Mouse (Mus musculus): Measurements from ENCODE around the gene Zbtb4. TPM values are rescaled to one million over a fixed set of nuclear protein-coding genes. Genes with fewer than 3 reads are reported as not detected.

The Zbtb4 gene
- total RNA-seq, 2 experiments from 2014 or later = 110 to 118 TPM

- DNase-seq (ENCODE audit: extremely low spot score in 1 of 2, low spot score in 1 of 2) = no peak
Observed at GRCm38 (mm10) chr11:69799394-69800137, 33.9 kb downstream of the Zbtb4 start.

GRCm38 (mm10) chr11:69800138-69800391 is 34.4 kb downstream of the Zbtb4 start:
- DNase-seq (ENCODE audit: extremely low spot score in 1 of 2, low spot score in 1 of 2) = peak in 1 of 2 experiments; percentile 46

GRCm38 (mm10) chr11:69800392-69801197 is 34.9 kb downstream of the Zbtb4 start:
- DNase-seq (ENCODE audit: extremely low spot score in 1 of 2, low spot score in 1 of 2) = peak; percentile 40 to 47

DNA sequence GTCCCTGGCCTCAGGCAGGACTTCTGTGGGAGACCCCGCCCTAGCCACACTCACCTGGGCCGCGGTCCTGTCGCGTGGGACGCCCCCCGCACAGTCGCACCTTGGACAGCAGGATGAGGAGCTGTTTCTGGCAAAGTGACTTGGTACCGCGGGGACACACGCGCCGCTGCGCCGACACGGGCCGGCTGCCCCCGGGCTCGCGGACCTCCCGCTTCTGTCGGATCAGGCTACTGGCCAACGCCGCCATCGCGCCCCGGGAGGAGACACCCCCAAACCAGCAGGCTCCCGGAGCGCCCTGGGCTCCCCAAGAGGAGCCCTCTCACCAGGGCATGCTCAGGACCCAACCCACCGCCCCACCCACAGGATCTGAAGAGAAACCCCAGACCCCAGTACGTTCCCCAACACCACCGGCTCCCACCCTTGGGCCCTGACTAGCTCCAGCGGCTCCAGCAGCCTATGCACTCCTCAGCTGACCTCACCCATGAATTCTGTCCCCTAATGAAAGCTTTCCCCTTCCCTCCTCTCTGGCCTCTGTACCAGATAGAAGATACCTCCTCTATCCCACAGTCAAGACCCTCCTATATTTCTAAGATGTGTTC is 35.8 kb downstream of the Zbtb4 start, which contains the start of gene Fgf11:
Gene Fgf11, minus strand, starts transcription at position 479 of the 599 bp plus-strand sequence.
- DNase-seq (ENCODE audit: extremely low spot score in 1 of 2, low spot score in 1 of 2) = no peak

- peak; percentile 74 to 80 for DNase-seq (ENCODE audit: extremely low spot score in 1 of 2, low spot score in 1 of 2)
Observed at GRCm38 (mm10) chr11:69802648-69803105, 37.0 kb downstream of the Zbtb4 start.

DNA sequence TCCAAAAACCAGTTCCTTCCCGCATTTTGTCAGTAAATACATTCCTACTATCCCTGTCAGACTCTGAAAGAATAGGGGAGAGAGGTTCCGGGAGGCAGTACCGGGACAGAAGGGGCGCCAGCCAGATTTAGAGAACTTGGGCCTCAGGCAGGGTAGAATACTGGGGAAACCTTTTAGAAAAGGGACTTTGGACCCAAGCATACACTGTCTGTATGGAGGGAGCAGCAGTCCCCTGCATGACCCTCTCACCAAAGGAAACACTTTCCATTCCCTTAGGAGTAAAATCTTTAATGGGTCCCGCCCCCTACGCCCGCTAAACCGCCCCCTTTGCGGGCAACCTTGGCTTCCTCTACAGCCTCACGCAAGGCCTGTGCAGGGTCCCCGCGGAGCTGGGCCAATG is 37.6 kb downstream of the Zbtb4 start:
- no peak for DNase-seq (ENCODE audit: extremely low spot score in 1 of 2, low spot score in 1 of 2)

DNA sequence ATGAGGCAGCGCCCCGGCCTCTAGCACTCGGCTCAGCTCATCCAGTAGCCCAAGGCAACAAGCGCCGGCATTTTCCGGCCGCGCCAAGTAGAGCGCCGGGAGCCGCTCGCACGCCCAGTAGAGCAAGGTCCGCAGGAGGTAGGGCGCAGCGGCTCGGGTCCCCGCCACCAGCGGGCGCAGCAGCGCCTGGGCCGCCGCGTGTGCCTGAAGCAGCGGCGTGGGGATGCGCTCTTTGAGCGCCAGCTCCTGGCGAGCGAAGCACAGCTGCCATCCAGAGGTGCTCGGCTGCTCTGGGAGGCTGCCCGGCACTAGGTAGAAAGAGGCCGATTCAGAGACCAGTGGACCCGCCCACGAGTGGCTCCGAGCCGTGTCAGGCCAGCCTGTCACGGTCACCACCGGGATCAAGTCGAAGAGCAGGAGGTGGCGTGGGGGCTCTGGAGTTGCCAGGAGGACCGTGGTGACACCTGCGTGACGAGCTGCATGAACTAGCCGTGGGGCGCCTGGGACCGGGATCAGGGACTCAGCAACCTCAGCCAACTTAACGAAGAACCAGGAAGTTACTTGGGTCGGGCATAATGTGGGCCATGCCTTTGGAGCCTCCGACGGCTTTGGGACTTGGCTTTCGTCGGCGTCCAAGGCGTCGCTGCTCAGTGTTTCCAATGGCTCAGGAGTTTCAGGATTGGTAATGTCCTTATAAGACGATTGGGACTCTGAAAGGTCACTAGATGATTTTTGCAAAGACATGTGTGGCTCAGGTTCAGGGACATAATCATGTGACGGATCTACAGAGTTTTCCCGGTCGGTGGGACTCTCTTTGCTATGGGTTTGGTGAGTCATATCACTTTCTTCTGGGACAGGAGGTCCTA is 38.3 kb downstream of the Zbtb4 start:
- DNase-seq (ENCODE audit: extremely low spot score in 1 of 2, low spot score in 1 of 2) = peak; percentile 46 to 51

GRCm38 (mm10) chr11:69804652-69804940 is 38.9 kb downstream of the Zbtb4 start:
- DNase-seq (ENCODE audit: extremely low spot score in 1 of 2, low spot score in 1 of 2) = no peak

GRCm38 (mm10) chr11:69804972-69805909 is 39.5 kb downstream of the Zbtb4 start, which contains the start of gene Tmem102:
Tmem102 (minus strand) TSS chr11:69805624.
- DNase-seq (ENCODE audit: extremely low spot score in 1 of 2, low spot score in 1 of 2) = no peak

DNA sequence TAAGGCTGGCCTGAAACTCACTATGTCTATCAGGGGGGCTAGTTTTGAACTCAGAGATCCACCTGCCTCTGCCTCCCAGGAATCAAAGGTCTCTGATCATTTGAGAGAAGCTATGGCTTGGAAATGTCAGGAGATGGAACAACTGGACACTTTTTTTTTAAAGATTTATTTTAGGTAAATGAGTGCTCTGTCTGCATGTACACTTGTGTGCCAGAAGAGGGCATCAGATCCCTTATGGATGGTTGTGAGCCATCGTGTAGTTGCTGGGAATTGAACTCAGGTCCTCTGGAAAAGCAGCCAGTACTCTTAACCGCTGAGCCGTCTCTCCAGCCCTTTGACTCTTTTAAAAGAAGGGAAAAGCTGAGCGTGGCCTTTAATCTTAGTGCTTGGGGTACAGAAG is 40.7 kb downstream of the Zbtb4 start:
- DNase-seq (ENCODE audit: extremely low spot score in 1 of 2, low spot score in 1 of 2) = no peak

DNA sequence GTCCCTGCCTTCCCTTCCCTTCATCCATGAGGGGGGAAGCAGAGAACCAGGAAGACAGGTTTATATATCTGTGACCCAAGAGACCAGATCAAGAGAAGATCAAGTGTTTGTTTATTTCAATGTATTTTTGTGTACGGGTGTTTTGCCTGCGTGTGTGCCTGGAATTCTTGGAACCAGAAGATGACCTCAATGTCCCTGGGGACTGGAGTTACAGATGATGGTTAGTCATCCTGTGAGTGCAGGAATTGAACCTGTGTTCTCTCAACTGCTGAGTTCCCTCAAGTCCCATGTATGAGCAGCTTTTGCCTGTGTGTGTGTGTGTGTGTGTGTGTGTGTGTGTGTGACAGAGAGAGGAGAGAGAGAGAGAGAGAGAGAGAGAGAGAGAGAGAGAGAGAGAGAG is 41.9 kb downstream of the Zbtb4 start:
- no peak for DNase-seq (ENCODE audit: extremely low spot score in 1 of 2, low spot score in 1 of 2)

- no peak for DNase-seq (ENCODE audit: extremely low spot score in 1 of 2, low spot score in 1 of 2)
Observed at GRCm38 (mm10) chr11:69810280-69810679, 44.6 kb downstream of the Zbtb4 start.

- no peak for DNase-seq (ENCODE audit: extremely low spot score in 1 of 2, low spot score in 1 of 2)
Observed at GRCm38 (mm10) chr11:69815155-69815554, 49.4 kb downstream of the Zbtb4 start, which contains the start of gene Gm39566. Gm39566 (minus strand) TSS chr11:69815298.

DNA sequence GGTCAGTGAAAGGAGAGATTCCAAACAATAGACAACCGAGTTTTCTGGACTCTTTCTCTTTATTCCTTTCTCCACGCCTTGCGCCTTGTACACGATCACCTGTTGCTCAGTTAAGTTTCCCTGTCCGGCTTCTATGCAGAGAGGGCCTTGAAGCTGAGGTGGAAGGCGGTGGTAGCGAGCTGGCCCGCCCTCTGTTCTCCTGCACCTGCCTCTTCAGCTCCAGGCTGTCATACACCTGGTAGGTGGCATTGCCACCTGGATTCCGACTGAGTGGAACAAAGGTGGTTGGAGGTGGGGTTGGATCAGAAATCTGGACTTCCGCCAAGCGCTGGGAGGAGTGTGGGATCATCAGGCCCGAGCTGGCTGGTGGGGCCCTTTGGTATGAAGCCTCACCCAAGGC is 50.8 kb downstream of the Zbtb4 start:
- no peak for DNase-seq (ENCODE audit: extremely low spot score in 1 of 2, low spot score in 1 of 2)

DNA sequence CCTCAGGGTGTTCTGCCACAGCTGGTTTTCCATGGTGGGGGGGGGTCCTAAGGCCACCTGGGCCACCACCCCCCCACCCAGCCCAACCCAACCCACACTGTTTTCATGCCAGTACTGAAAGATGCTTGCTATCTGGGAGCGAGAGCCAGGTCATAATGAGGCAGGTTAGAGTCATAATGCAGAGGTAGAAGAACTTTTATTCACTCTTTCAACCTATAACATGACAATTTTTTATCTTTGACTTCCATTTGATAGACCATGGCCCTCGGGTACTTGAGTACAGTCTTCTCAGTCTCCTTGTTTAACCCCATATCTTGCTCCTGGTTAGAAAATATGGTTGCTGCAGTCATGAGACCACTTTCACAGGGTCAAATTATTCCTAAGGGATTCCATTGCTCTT is 52.7 kb downstream of the Zbtb4 start, which contains the start of gene Spem2:
Gene Spem2, minus strand, starts transcription at position 101 of the 400 bp plus-strand sequence.
- no peak for DNase-seq (ENCODE audit: extremely low spot score in 1 of 2, low spot score in 1 of 2)

DNA sequence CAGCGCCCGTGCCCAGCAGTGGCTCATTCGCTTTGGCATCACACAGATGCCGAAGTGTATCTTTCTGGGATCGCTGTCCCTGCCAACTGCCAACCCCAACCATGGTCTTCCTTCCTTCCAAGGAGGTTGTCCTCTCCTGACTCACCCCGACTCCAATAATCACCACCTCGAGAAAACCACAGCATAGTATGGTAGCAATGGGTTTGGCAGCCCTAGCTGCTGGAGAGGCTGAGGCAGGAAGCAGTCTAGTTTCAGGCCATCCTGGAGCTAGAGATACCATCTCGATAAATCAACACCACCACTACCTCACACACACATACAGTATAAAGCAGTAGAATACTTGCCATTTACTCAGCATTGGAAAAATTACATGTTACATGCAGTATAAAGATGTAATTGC is 53.2 kb downstream of the Zbtb4 start:
- DNase-seq (ENCODE audit: extremely low spot score in 1 of 2, low spot score in 1 of 2) = no peak

- DNase-seq (ENCODE audit: extremely low spot score in 1 of 2, low spot score in 1 of 2) = no peak
Observed at GRCm38 (mm10) chr11:69822080-69822479, 56.4 kb downstream of the Zbtb4 start, which contains the start of gene Spem1. Spem1 (minus strand) TSS chr11:69822180.

DNA sequence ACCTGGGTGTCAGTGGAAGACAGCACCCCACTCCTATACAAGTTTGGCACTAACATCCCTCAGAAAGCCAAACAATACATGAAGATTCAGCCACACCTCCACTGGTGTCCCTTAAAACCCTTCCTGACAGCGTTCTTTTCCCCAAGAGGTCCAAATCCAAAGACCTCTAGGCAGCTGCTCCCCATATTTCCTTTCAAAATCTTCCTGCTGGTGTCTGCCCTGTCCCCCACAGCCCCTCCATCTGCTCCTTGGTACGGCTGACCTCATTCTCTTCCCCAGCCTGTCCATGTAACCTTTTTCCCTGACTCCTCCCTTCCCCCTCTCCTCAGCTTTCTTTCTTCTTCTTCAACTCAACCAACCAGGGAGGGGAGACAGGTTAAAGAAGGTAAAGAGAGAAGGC is 57.7 kb downstream of the Zbtb4 start:
- no peak for DNase-seq (ENCODE audit: extremely low spot score in 1 of 2, low spot score in 1 of 2)

DNA sequence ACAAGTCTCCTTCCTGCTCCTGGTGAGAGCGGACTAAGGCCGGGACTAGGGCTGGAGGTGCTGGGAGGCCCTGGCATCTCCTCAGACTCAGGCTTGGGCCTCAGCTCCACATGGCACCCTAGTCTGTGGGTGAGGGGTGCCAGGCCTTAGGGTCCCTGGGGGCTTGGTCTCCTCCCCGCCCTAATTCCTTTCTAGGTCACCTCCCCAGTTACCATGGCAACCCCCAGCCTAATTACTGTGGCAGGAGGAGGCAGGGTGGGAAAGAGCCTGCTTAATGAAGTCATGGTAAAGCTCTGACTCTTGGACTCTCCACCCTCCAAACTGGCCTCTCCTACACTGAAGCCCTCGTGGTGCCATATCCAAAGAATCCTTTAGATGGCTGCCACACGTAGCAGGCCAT is 63.1 kb downstream of the Zbtb4 start:
- no peak for DNase-seq (ENCODE audit: extremely low spot score in 1 of 2, low spot score in 1 of 2)

Measured in layer of hippocampus, postnatal 25 days (tissue).